Mouse (Mus musculus): ENCODE results near the gene Ugt1a5. TPM values are rescaled to one million over a fixed set of nuclear protein-coding genes. Genes with fewer than 3 reads are reported as not detected.

The Ugt1a5 gene
- polyA plus RNA-seq, 1 experiment = not detected

DNA sequence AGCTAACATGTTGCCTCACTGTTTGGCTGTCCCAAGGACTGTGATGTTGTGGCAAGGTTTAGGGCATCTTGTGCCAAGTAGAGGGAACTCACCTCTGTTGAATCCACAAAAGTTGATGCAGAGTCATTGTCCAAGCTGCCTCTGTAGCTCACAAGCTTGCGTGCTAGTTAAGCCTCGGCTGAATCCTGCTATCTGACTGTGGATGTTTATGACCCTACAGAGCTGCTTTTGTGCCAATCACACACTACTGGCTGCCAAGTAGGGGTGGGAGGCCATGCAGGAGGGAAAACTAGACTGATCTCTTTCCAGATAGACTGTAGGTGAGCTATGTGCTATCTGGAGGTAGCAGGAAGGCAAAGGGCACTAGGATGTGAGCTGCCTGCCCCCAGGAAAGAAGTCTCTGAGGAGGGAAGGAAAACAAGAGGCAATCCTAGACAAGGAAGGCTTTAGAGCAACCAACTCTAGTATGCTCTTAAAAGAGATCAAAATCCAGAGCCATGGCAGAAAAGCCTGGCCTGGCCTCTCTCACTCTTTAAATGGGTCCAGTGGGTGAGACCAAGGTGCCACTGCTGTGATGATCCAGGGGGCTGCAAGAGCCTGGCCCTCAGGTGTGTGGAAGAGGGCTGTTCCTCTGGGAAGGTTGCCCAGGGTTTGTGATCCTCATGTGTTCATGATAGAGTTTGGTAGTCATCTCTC lies 48.1 kb downstream of the Ugt1a5 start:
- TF ChIP-seq CEBPB (IDR thresholded peaks at IDR 0.05; ENCODE audit: insufficient read depth, poor library complexity, severe bottlenecking) (no peak), USF1 (IDR thresholded peaks at IDR 0.05; ENCODE audit: low read depth) (no peak), POLR2AphosphoS2 (IDR thresholded peaks at IDR 0.05; ENCODE audit: insufficient read length, low read depth) (no peak), E2F4 (IDR thresholded peaks at IDR 0.05; ENCODE audit: insufficient read depth) (no peak)
- no peak overlapping the region for H3ac ChIP-seq (ENCODE audit: control insufficient read depth, insufficient read length)
- no peaks in the 10 kb centered on the region for H3K27me3 ChIP-seq (ENCODE audit: control insufficient read depth, insufficient read depth, insufficient read length)
- no peak overlapping the region for H3K4me3 ChIP-seq
- H3K4me2 ChIP-seq (ENCODE audit: low read depth) = no peak overlapping the region
- H3K79me2 ChIP-seq (ENCODE audit: control insufficient read depth, insufficient read depth) = no peaks in the 10 kb centered on the region
- H3K36me3 ChIP-seq (ENCODE audit: control insufficient read depth, insufficient read depth) = no peaks in the 10 kb centered on the region

DNA sequence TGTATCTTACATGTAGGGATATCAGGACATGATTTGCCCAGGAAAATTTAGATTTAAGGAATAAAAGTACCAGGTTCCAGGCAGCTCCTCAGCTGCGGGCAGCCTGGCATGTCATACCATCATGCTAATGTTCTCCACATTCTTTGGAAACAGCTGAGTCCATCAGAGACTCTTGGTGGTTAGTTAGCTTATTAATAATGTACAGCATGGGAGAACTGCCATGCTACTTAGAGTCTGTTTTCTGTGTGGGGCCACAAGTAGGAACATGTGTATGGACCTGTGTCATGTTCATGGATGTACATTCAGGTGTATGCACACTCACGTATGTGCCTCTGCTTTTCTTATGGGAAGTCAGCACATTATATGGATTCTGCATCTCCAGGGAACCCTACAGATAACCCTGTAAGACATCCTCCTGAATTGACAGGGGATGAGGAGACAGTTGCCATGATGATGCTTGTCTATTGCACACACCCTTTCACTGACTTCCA lies 48.7 kb downstream of the Ugt1a5 start:
- TF ChIP-seq TCF12 (IDR thresholded peaks at IDR 0.05; ENCODE audit: insufficient read depth, poor library complexity, severe bottlenecking) = no peak
- no peak for TF ChIP-seq E2F4 (IDR thresholded peaks at IDR 0.05; ENCODE audit: insufficient read depth)
- TF ChIP-seq CEBPB (IDR thresholded peaks at IDR 0.05; ENCODE audit: insufficient read depth, poor library complexity, severe bottlenecking) = no peak
- no peak for TF ChIP-seq USF1 (IDR thresholded peaks at IDR 0.05; ENCODE audit: low read depth)
- TF ChIP-seq MYOD1 (IDR thresholded peaks at IDR 0.05; ENCODE audit: control insufficient read depth in 1 of 3, insufficient read length in 2 of 3, low read depth in 2 of 3) = no peak
- TF ChIP-seq REST (IDR thresholded peaks at IDR 0.05; ENCODE audit: insufficient read depth, insufficient read length) = no peak
- TF ChIP-seq MYOG (IDR thresholded peaks at IDR 0.05; ENCODE audit: control insufficient read depth in 1 of 3, insufficient read depth in 1 of 3, insufficient read length in 2 of 3, low read depth in 2 of 3) = no peak
- TF ChIP-seq SRF (IDR thresholded peaks at IDR 0.05; ENCODE audit: control insufficient read depth, insufficient read length, low read depth) = no peak
- H3ac ChIP-seq (ENCODE audit: control insufficient read depth, insufficient read length) = no peak overlapping the region

DNA sequence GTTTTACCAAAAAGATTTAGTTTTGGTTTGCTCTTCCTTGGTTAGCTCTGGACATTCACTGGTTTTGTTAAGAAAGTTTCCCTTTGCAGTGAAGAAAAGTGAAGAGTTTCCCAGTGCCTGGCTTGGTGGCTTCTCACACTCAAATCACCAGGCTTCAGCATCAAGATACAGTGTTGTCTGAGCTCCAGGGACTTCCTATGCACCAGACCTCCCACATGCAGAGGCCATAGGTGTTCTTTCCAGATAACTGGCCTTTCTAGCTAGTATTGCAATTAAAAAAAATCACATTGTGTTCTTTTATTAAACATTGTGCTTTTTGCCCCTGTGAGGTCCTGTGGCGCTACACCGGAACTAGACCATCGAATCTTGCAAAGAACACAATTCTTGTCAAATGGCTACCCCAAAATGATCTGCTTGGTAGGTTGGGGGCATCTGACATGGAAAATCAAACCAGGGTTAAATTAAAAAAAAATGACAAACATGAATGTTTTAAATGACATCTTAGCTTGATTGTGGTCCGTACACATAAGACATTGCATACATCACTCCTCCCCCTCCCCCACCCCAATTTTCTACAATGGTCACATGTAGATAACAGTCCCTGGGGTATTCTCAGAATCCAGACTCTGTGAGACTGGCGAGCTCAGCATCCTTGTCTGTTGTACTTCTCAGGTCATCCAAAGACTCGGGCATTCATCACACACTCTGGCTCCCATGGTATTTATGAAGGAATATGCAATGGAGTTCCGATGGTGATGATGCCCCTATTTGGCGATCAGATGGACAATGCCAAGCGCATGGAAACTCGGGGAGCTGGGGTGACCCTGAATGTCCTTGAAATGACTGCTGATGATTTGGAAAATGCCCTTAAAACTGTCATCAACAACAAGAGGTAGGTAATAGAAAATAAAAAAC lies 49.9 kb downstream of the Ugt1a5 start:
- Histone ChIP-seq H3K27me3 (ENCODE audit: control insufficient read depth, insufficient read depth, insufficient read length) (no peaks in the 10 kb centered on the region), H3ac (ENCODE audit: control insufficient read depth, insufficient read length) (no peak overlapping the region), H3K79me2 (ENCODE audit: control insufficient read depth, insufficient read depth) (no peaks in the 10 kb centered on the region), H3K36me3 (ENCODE audit: control insufficient read depth, insufficient read depth) (no peaks in the 10 kb centered on the region), H3K4me3 (no peak overlapping the region), H3K4me2 (ENCODE audit: low read depth) (no peak overlapping the region)
- TF ChIP-seq MYOD1 (IDR thresholded peaks at IDR 0.05; ENCODE audit: control insufficient read depth in 1 of 3, insufficient read length in 2 of 3, low read depth in 2 of 3) = no peak
- no peak for TF ChIP-seq TCF12 (IDR thresholded peaks at IDR 0.05; ENCODE audit: insufficient read depth, poor library complexity, severe bottlenecking)
- no peak for TF ChIP-seq POLR2AphosphoS2 (IDR thresholded peaks at IDR 0.05; ENCODE audit: insufficient read length, low read depth)
- no peak for TF ChIP-seq TCF3 (IDR thresholded peaks at IDR 0.05; ENCODE audit: insufficient read length, low read depth)
- TF ChIP-seq USF1 (IDR thresholded peaks at IDR 0.05; ENCODE audit: low read depth) = no peak
- TF ChIP-seq CEBPB (IDR thresholded peaks at IDR 0.05; ENCODE audit: insufficient read depth, poor library complexity, severe bottlenecking) = no peak
- TF ChIP-seq SRF (IDR thresholded peaks at IDR 0.05; ENCODE audit: control insufficient read depth, insufficient read length, low read depth) = no peak
- TF ChIP-seq POLR2A (IDR thresholded peaks at IDR 0.05; ENCODE audit: insufficient read length, low read depth) = no peak
- no peak for TF ChIP-seq E2F4 (IDR thresholded peaks at IDR 0.05; ENCODE audit: insufficient read depth)
- no peak for TF ChIP-seq MAX (IDR thresholded peaks at IDR 0.05; ENCODE audit: low read depth)
- TF ChIP-seq REST (IDR thresholded peaks at IDR 0.05; ENCODE audit: insufficient read depth, insufficient read length) = no peak
- TF ChIP-seq MYOG (IDR thresholded peaks at IDR 0.05; ENCODE audit: control insufficient read depth in 1 of 3, insufficient read depth in 1 of 3, insufficient read length in 2 of 3, low read depth in 2 of 3) = no peak

More for the DNA sequence above, 48.7 kb downstream of the Ugt1a5 start:
- H3K27me3 ChIP-seq (ENCODE audit: control insufficient read depth, insufficient read depth, insufficient read length) = no peaks in the 10 kb centered on the region
- no peak overlapping the region for H3K4me3 ChIP-seq
- H3K79me2 ChIP-seq (ENCODE audit: control insufficient read depth, insufficient read depth) = no peaks in the 10 kb centered on the region
- H3K36me3 ChIP-seq (ENCODE audit: control insufficient read depth, insufficient read depth) = no peaks in the 10 kb centered on the region
- H3K4me2 ChIP-seq (ENCODE audit: low read depth) = no peak overlapping the region

DNA sequence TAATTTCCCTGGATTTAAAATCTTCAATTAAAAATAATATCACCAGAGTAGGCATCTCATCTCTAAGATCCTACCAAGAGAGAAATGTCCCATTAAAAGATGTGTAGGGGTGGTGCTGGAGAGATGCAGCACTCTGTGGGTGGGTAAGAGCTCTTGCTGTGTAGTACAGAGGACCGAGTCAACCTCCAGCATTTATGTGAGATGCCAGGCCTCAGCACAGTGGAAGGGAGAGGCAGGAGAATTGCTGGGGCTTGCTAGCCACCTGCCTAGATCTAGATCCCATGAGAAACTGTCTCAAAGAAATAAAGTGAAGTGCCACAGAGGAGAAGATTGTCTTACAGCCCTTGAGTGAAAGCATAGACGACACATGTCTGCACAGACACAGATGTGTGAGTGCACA lies 50.7 kb downstream of the Ugt1a5 start:
- Histone ChIP-seq H3K79me2 (ENCODE audit: control insufficient read depth, insufficient read depth) (no peaks in the 10 kb centered on the region), H3K4me3 (no peak overlapping the region), H3K27me3 (ENCODE audit: control insufficient read depth, insufficient read depth, insufficient read length) (no peaks in the 10 kb centered on the region), H3K36me3 (ENCODE audit: control insufficient read depth, insufficient read depth) (no peaks in the 10 kb centered on the region), H3ac (ENCODE audit: control insufficient read depth, insufficient read length) (no peak overlapping the region), H3K4me2 (ENCODE audit: low read depth) (no peak overlapping the region)
- TF ChIP-seq POLR2AphosphoS2 (IDR thresholded peaks at IDR 0.05; ENCODE audit: insufficient read length, low read depth) (no peak), MAX (IDR thresholded peaks at IDR 0.05; ENCODE audit: low read depth) (no peak), USF1 (IDR thresholded peaks at IDR 0.05; ENCODE audit: low read depth) (no peak), MYOD1 (IDR thresholded peaks at IDR 0.05; ENCODE audit: control insufficient read depth in 1 of 3, insufficient read length in 2 of 3, low read depth in 2 of 3) (no peak)

DNA sequence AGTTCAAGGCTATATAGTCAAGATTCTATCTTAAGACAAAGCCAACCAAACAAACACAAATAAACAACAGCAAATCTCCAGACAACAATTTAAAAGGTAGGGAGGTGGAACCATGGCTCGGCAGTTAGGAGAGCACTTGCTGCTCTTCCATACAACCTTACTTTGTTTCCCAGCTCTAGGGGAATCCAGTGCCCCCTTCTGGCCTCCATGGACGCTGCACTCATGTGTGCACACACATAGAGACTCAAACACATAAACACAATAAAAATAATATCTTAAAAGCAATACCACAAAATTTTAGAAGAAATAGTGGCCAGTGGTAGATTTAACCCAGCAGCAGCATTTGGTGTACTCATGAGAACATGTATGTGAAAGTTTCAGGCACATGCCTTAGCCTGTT lies 51.3 kb downstream of the Ugt1a5 start:
- Histone ChIP-seq H3K79me2 (ENCODE audit: control insufficient read depth, insufficient read depth) (no peaks in the 10 kb centered on the region), H3K36me3 (ENCODE audit: control insufficient read depth, insufficient read depth) (no peaks in the 10 kb centered on the region), H3K4me3 (no peak overlapping the region), H3ac (ENCODE audit: control insufficient read depth, insufficient read length) (no peak overlapping the region), H3K27me3 (ENCODE audit: control insufficient read depth, insufficient read depth, insufficient read length) (no peaks in the 10 kb centered on the region), H3K4me2 (ENCODE audit: low read depth) (no peak overlapping the region)
- TF ChIP-seq REST (IDR thresholded peaks at IDR 0.05; ENCODE audit: insufficient read depth, insufficient read length) (no peak), SRF (IDR thresholded peaks at IDR 0.05; ENCODE audit: control insufficient read depth, insufficient read length, low read depth) (no peak), TCF12 (IDR thresholded peaks at IDR 0.05; ENCODE audit: insufficient read depth, poor library complexity, severe bottlenecking) (no peak), POLR2A (IDR thresholded peaks at IDR 0.05; ENCODE audit: insufficient read length, low read depth) (no peak), USF1 (IDR thresholded peaks at IDR 0.05; ENCODE audit: low read depth) (no peak), TCF3 (IDR thresholded peaks at IDR 0.05; ENCODE audit: insufficient read length, low read depth) (no peak), MAX (IDR thresholded peaks at IDR 0.05; ENCODE audit: low read depth) (no peak), POLR2AphosphoS2 (IDR thresholded peaks at IDR 0.05; ENCODE audit: insufficient read length, low read depth) (no peak), E2F4 (IDR thresholded peaks at IDR 0.05; ENCODE audit: insufficient read depth) (no peak), MYOD1 (IDR thresholded peaks at IDR 0.05; ENCODE audit: control insufficient read depth in 1 of 3, insufficient read length in 2 of 3, low read depth in 2 of 3) (no peak), MYOG (IDR thresholded peaks at IDR 0.05; ENCODE audit: control insufficient read depth in 1 of 3, insufficient read depth in 1 of 3, insufficient read length in 2 of 3, low read depth in 2 of 3) (no peak), CEBPB (IDR thresholded peaks at IDR 0.05; ENCODE audit: insufficient read depth, poor library complexity, severe bottlenecking) (no peak)

Measured in myocyte (in vitro differentiated cells).